Mouse (Mus musculus) heart, embryonic 11.5 days (tissue): ENCODE measurements at regions not wholly inside any gene's neighbourhood (a gene's known extent, or its start where the extent isn't known, plus 50 kb on each side); places are given as distances from the start of the nearest gene placed in this dataset.

Source experiments
- ATAC-seq: fragments of 200-750 bp; cut with Nextera tagmentation; replicated peaks from 2 replicates; pipeline ENCODE4 v1.8.0; 2017; ENCODE audit warnings: moderate library complexity; ENCODE audit not compliant: insufficient number of reproducible peaks, low FRiP score, low TSS enrichment
- H3K27ac ChIP-seq: fragments of 300-500 bp; sonication (generic); 2 replicates; pipeline ENCODE4 v1.5.1; 2014; ENCODE audit warnings: mild to moderate bottlenecking, low read depth, low read length
- H3K27me3 ChIP-seq: fragments of 300-500 bp; sonication (generic); 2 replicates; pipeline ENCODE4 v1.6.1; 2014; ENCODE audit warnings: mild to moderate bottlenecking, low read length, mixed read lengths; ENCODE audit not compliant: control insufficient read depth, insufficient read depth
- H3K36me3 ChIP-seq: fragments of 300-500 bp; sonication (generic); 2 replicates; pipeline ENCODE4 v1.6.1; 2014; ENCODE audit warnings: mild to moderate bottlenecking, low read length, moderate library complexity, mixed read lengths; ENCODE audit not compliant: control insufficient read depth, insufficient read depth
- H3K4me1 ChIP-seq: fragments of 300-500 bp; sonication (generic); 2 replicates; pipeline ENCODE4 v1.6.1; 2014; ENCODE audit warnings: low read length; ENCODE audit not compliant: control insufficient read depth, insufficient read depth
- H3K4me2 ChIP-seq: fragments of 300-500 bp; sonication (generic); 2 replicates; pipeline ENCODE4 v1.6.1; 2014; ENCODE audit warnings: mild to moderate bottlenecking, moderate library complexity
- H3K4me3 ChIP-seq: fragments of 300-500 bp; sonication (generic); 2 replicates; pipeline ENCODE4 v1.5.1; 2014; ENCODE audit warnings: low read depth, low read length
- H3K9ac ChIP-seq: fragments of 300-500 bp; sonication (generic); 2 replicates; pipeline ENCODE4 v1.6.1; 2014; ENCODE audit warnings: mild to moderate bottlenecking, low read depth, low read length, moderate library complexity
- H3K9me3 ChIP-seq: fragments of 300-500 bp; sonication (generic); replicated peaks from 2 replicates; pipeline ENCODE4 v1.6.1; 2016; ENCODE audit warnings: low read length; ENCODE audit not compliant: control insufficient read depth
- WGBS: fragments of 180-500 bp; shearing (Covaris S2); extraction: QIAGEN DNeasy Blood & Tissue Kit; methylation state at CpG from one replicate; pipeline ENCODE4 v1.1.7; 2014; ENCODE audit not compliant: insufficient replicate concordance; 5-methylcytosine and 5-hydroxymethylcytosine counted together

DNA sequence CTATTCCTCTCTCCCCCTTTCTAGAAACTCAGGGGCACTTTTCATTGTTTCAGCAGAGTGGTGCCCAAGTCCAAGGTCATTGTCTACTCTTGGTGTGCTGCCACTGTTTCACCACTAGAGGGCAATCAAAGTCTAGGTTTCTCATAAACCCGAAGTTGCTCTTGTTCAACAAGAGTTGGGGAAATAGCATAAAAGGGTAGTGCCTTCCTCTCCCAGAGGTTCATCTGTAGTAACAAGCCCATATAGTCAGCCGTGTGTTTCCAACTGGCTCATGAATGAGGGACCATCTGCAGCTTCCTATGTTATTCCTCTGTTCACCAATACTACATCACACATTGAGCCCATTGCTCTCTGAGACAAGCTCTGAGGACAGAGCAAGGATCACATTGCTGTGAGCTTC, 292.4 kb upstream of the Nrsn1 start:
- no peak for ATAC-seq
- 14% methylated on average over 2 of the region's 2 CpGs for WGBS
- Histone ChIP-seq H3K27me3 (no peaks in the 10 kb centered on the region), H3K4me1 (no peaks in the 10 kb centered on the region), H3K4me2 (no peak overlapping the region), H3K27ac (no peak overlapping the region), H3K4me3 (no peak overlapping the region), H3K9me3 (no peaks in the 10 kb centered on the region), H3K9ac (no peak overlapping the region), H3K36me3 (no peaks in the 10 kb centered on the region)

DNA sequence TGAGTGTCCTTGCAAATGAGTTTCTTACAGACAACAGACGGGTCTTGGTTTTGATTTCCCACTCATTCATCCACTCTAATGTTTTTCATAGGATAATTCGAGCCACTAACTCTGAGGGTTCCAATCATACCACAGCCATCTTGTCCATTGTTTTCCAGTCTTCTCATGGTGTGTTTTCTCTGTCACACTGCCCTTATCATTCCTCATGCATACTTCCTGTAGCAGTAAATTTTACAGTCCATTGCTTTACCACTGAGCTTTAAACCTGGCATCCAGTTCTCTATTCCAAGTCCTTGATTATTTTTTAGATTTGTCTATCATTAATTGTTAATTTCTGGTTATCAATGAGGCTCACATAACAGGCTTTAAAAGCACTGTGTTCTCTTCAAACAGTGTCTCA, 290.0 kb upstream of the Nrsn1 start:
- no peak for ATAC-seq
- Histone ChIP-seq H3K27ac (no peak overlapping the region), H3K4me2 (no peak overlapping the region), H3K4me3 (no peak overlapping the region), H3K36me3 (no peaks in the 10 kb centered on the region), H3K9me3 (no peaks in the 10 kb centered on the region), H3K4me1 (no peaks in the 10 kb centered on the region), H3K9ac (no peak overlapping the region), H3K27me3 (no peaks in the 10 kb centered on the region)
- WGBS = 52% methylated on average over 2 of the region's 2 CpGs

DNA sequence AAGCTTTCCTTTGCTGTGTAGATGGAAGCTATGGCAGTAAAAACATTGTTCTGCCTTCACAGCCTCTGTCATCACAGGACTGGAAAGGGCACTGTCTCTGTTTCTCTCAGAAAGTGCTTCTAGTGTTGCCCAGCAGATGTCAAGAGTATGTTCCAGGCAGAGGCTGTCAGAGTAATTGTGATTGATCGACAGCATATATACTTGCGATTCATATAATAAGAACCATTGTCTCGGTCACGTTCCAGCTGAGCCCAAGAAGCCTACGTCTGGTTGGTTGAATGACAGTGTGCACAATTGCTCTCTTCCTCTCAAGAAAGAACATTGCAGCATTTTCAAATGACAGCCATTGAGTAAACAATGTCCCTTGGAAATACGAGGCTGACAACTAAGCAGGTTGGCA, 284.7 kb upstream of the Nrsn1 start:
- H3K9me3 ChIP-seq = no peaks in the 10 kb centered on the region
- no peak overlapping the region for H3K4me3 ChIP-seq
- H3K27ac ChIP-seq = no peak overlapping the region
- H3K4me2 ChIP-seq = no peak overlapping the region
- WGBS = 75% methylated on average over 6 of the region's 6 CpGs
- no peak for ATAC-seq
- H3K27me3 ChIP-seq = no peaks in the 10 kb centered on the region
- no peak overlapping the region for H3K9ac ChIP-seq
- no peaks in the 10 kb centered on the region for H3K4me1 ChIP-seq
- no peaks in the 10 kb centered on the region for H3K36me3 ChIP-seq

DNA sequence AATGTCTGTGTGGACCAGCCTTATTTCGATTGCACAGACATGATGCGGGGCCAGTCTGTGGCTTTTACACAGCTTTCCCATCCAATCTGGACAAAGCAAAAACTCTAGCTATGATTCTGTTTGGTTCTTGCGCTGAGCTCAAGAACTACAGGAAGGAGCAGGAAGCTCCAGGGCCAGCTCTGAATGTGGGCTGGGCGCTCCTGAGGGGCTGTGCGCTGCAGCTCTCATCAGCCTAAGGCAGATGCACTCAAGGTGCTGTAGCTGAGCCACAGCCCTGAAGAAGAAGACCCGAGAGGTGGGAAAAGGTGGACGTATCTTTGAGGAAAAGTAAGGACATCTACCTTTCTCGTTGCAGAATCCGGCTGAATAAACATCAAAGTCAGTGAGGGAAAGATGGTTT, 278.2 kb upstream of the Nrsn1 start:
- 86% methylated on average over 9 of the region's 9 CpGs for WGBS
- no peaks in the 10 kb centered on the region for H3K4me1 ChIP-seq
- no peak overlapping the region for H3K27ac ChIP-seq
- H3K4me2 ChIP-seq = no peak overlapping the region
- H3K4me3 ChIP-seq = no peak overlapping the region
- no peak for ATAC-seq
- H3K9ac ChIP-seq = no peak overlapping the region
- H3K9me3 ChIP-seq = no peaks in the 10 kb centered on the region
- H3K36me3 ChIP-seq = no peaks in the 10 kb centered on the region
- no peaks in the 10 kb centered on the region for H3K27me3 ChIP-seq

DNA sequence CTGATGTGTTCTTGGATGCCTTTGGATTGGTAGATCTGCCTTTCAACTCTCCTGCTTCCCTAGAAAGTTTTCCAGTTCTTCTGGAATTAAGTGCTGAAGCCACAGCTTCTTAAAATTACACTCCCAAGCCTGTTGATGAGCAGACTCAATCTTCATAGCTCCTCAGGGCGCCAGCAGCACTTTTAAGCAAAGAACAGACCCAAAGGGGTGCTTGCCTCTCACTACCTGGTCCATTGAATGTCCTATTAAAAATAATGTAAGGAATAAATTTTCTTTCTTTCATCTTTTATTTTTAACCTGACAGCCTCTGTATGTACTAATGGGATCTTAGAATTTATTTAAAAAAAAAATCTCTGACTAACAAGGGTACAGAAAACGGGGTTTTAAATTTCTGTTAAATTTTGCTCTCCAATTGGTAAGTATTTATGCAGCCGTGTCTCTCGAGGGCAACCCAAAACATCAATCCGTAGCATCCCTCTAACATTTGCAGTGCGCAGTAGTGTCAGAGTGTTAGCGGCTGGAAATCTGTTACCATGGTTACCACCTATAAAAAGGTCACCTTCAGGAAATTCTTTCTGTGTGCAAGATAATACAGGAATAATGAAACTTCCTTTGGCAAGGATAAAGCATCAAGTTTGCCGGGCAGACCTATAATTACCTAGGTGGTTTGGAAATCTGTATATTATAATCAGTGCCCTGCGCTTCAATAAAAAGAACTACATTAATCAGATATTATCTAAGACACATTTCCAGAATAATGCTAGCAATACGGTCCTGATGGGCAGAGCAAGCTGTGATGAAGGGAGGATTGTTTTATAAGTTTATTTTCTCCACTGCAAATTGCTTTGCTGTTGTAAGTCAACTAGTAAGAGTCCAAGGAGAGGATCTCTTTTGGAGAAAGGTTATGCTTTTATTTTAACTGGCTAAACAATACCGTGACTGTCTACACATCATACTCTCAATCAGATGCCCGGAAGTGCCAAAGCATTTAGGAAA, 277.1 kb upstream of the Nrsn1 start:
- H3K4me3 ChIP-seq = no peak overlapping the region
- no peak overlapping the region for H3K27ac ChIP-seq
- ATAC-seq = no peak
- no peak overlapping the region for H3K9ac ChIP-seq
- H3K4me2 ChIP-seq = no peak overlapping the region
- H3K27me3 ChIP-seq = no peaks in the 10 kb centered on the region
- no peaks in the 10 kb centered on the region for H3K36me3 ChIP-seq
- H3K4me1 ChIP-seq = no peaks in the 10 kb centered on the region
- H3K9me3 ChIP-seq = no peaks in the 10 kb centered on the region
- 79% methylated on average over 12 of the region's 12 CpGs for WGBS

DNA sequence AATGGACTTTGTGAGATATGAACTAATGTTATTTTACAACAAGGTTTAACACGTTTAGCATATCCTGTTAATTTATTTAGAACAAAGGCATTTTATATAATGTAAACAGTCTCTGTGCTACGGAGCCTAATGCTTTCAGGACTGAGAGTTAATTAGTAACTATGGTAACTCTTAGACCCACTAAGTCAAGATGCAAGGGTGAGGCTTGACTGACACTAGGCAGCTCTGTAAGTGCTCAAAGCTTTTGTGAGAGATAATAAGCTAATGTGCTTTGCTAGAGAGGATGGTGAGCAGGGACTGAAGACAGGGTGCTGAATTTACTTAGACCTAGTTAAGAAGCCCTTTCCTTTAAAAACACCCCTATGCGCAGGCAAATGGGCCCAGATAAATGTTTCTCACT, 253.8 kb upstream of the Nrsn1 start:
- no peak overlapping the region for H3K4me3 ChIP-seq
- H3K27ac ChIP-seq = no peak overlapping the region
- H3K36me3 ChIP-seq = no peaks in the 10 kb centered on the region
- H3K4me2 ChIP-seq = no peak overlapping the region
- 31% methylated on average over 3 of the region's 3 CpGs for WGBS
- H3K4me1 ChIP-seq = no peaks in the 10 kb centered on the region
- no peaks in the 10 kb centered on the region for H3K27me3 ChIP-seq
- ATAC-seq = no peak
- no peak overlapping the region for H3K9ac ChIP-seq
- no peaks in the 10 kb centered on the region for H3K9me3 ChIP-seq

DNA sequence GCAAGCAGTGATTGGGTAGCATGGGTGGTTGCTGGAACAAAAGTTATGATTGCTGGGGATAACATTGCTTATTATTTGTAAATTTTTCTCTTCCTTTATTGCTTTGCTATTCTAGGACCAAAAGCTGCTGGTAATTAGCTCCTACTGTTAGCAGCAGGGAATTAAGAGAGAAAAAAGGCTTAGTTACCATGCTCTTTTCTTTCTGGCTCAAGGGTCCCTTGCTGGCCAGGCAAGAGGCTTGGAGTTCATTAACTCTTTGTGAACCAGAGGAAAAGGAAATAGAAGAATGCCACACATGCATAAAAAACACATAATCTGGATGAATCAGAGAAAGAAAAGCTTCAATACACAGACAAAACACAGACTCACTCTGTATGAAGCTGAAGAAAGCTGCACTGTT, 237.1 kb upstream of the Nrsn1 start:
- ATAC-seq = no peak
- no peaks in the 10 kb centered on the region for H3K36me3 ChIP-seq
- H3K9ac ChIP-seq = no peak overlapping the region

DNA sequence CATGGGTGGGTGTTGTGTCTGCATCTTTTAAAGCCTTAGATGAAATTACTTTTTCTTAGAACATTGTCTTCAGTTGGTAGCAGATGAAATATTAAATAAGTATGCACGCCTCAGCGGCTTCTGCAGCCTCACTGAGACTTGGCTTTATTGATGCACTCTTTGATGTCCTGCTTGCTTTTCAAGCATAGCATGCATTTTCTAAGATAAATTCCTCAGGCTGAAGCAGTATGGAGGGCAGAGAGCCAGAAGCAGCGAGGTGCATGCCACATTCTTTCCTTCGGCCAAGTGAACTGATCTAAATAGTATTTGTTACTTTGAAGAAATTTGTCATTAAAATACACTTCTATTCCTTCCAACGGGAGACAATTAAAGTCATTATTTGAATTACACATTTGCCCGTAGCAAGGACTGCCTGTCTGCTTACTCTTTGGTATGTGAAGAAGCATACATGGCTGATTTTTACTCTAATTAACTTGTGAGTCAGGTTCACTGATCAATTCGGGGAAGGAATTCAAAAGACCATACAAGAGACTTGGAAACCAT, 224.3 kb upstream of the Nrsn1 start:
- ATAC-seq = no peak
- Histone ChIP-seq H3K4me3 (no peak overlapping the region), H3K9me3 (no peaks in the 10 kb centered on the region), H3K27ac (no peak overlapping the region), H3K36me3 (no peaks in the 10 kb centered on the region), H3K9ac (no peak overlapping the region), H3K4me2 (no peak overlapping the region), H3K4me1 (no peaks in the 10 kb centered on the region), H3K27me3 (no peaks in the 10 kb centered on the region)
- WGBS = 74% methylated on average over 7 of the region's 7 CpGs

More for the DNA sequence above, 237.1 kb upstream of the Nrsn1 start:
- Histone ChIP-seq H3K4me3 (no peak overlapping the region), H3K4me1 (no peaks in the 10 kb centered on the region), H3K27ac (no peak overlapping the region), H3K27me3 (no peaks in the 10 kb centered on the region), H3K4me2 (no peak overlapping the region), H3K9me3 (no peaks in the 10 kb centered on the region)

DNA sequence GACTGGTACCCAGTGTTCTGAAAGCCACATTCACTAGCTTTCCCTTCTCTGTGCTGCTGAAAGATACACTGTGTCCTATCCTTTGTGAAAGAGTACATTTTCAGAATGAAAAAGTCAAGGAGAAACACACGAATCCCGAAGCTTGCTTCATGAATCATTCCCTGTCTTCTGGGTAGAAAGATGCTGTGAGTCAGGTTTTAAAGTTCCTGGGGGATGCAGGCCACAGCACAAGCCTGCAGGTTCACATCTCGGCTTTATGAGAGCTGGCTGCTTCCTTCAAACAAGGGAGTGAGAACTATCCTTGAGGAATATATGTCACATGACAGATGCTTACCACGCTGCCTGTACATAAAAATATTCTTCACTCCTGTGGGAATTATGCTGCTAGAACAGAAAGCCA, 219.7 kb upstream of the Nrsn1 start:
- H3K4me3 ChIP-seq = no peak overlapping the region
- H3K27me3 ChIP-seq = no peaks in the 10 kb centered on the region
- H3K4me2 ChIP-seq = no peak overlapping the region
- no peaks in the 10 kb centered on the region for H3K9me3 ChIP-seq
- no peak overlapping the region for H3K9ac ChIP-seq
- no peaks in the 10 kb centered on the region for H3K4me1 ChIP-seq
- ATAC-seq = no peak
- H3K27ac ChIP-seq = no peak overlapping the region
- H3K36me3 ChIP-seq = no peaks in the 10 kb centered on the region
- WGBS = 74% methylated on average over 4 of the region's 4 CpGs
